9 mouse cellular contexts compared by ENCODE assay signal in the genomic region with DNA sequence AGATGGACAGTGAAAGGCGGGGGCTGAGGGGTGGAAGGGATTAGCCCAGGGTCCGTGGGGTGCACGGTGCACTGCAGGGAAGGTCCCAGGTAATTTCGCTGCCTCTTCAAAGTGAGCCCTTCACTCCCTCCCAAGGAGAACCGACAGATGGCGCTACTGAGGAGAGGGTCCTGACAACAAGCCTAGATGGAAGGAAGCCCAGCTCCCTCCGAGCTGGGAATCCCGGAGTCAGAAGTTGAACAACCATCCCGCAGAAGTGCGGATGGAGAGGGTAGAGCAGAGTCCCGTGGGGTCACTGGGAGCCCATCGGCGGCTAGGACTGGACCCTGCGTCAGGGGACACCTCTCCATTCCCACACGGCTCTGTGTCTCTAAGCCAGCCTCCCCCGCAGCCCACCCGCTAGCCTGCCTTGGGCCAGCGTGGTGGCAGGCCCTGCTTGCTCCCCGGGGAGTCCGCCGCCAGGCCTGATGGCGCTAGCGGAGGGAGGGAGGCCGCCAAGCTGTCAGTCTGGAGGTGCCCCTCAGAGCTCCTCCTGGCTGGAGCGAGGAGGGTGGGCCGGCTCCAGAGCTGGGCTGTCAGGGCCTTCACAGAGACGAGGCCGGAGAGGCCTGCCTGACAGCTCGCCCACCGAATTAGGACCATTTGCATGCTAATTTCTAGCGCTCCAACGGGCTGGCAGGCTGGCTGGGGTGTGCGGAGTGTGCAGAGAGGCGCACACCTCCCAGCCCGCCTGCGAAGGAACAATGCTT.
A peak's percentile ranks its signal among the peaks of the same experiment; 100 is the strongest.
DNase-seq lines count a peak whose midpoint lies in the region; ATAC-seq and TF ChIP-seq lines count a peak whose summit lies in the region.
"Had no signal": no experiment of that assay in that cellular context is flagged by ENCODE, and none has a peak within 500 bp of the region (broad histone marks: within the 10 kb centered on the region; RNA-seq: fewer than 3 reads in every experiment).

No protein-coding gene starts in this region.

- no peak for TF ChIP-seq POLR2A in testis, adult 2 months (IDR thresholded peaks at IDR 0.05; ENCODE audit: control insufficient read depth, low read depth, low read length)

- H3K27ac ChIP-seq in forebrain, embryonic 12.5 days: peak overlapping the region; percentile 93
- H3K27ac ChIP-seq in hindbrain, embryonic 16.5 days (ENCODE audit: low read depth, low read length): peak overlapping the region; percentile 74
- peak overlapping the region; percentile 89 for H3K27ac ChIP-seq in midbrain, embryonic 13.5 days
- no peak overlapping the region for H3K27ac ChIP-seq in testis, adult 2 months (ENCODE audit: control insufficient read depth, insufficient read depth, low read depth, low read length)

- peak; percentile 41 for DNase-seq in layer of hippocampus, adult 11-12 months (ENCODE audit: low spot score)
- DNase-seq in layer of hippocampus, adult 9-11 months: no peak
- peak; percentile 4 for DNase-seq in c-Kit-positive CD71-positive TER-119-negative erythroid progenitor cells, embryonic 14.5 days (ENCODE audit: low read depth)
- peak; percentile 87 for DNase-seq in left cerebral cortex, postnatal 4 days

- H3K4me3 ChIP-seq in forebrain, embryonic 12.5 days (replicated peaks): peak overlapping the region; percentile 40
- H3K4me3 ChIP-seq in hindbrain, embryonic 16.5 days (ENCODE audit: low read length): peak overlapping the region; percentile 37
- H3K4me3 ChIP-seq in midbrain, embryonic 13.5 days (replicated peaks): peak overlapping the region; percentile 40
- peak overlapping the region; percentile 38 for H3K4me3 ChIP-seq in testis, adult 2 months (ENCODE audit: control insufficient read depth, low read depth, low read length)

- H3K9ac ChIP-seq in forebrain, embryonic 12.5 days: peak overlapping the region; percentile 66
- H3K9ac ChIP-seq in hindbrain, embryonic 16.5 days (ENCODE audit: low read depth, low read length): peak overlapping the region; percentile 68
- H3K9ac ChIP-seq in midbrain, embryonic 13.5 days (replicated peaks): peak overlapping the region; percentile 66

- TF ChIP-seq CTCF in testis, adult 2 months (IDR thresholded peaks at IDR 0.05; ENCODE audit: control insufficient read depth, insufficient read depth, insufficient replicate concordance, low read depth, low read length): peak; percentile 76; the same call in 1 of the 2 replicates

- H3K36me3 ChIP-seq in forebrain, embryonic 12.5 days (replicated peaks): no peaks in the 10 kb centered on the region
- H3K36me3 ChIP-seq in hindbrain, embryonic 16.5 days (ENCODE audit: control insufficient read depth, insufficient read depth, low read length): no peaks in the 10 kb centered on the region
- H3K36me3 ChIP-seq in midbrain, embryonic 13.5 days: no peaks in the 10 kb centered on the region
- H3K36me3 ChIP-seq in testis, adult 2 months (ENCODE audit: control insufficient read depth, insufficient read depth, low read length): no peaks in the 10 kb centered on the region
- H3K36me3 ChIP-seq: G1E had no signal

- peaks cover 72% of the 10 kb centered on the region for H3K27me3 ChIP-seq in forebrain, embryonic 12.5 days
- no peaks in the 10 kb centered on the region; the same call in 1 of the 2 replicates for H3K27me3 ChIP-seq in hindbrain, embryonic 16.5 days (replicated peaks; ENCODE audit: control insufficient read depth, insufficient read depth, low read length)
- peaks cover 36% of the 10 kb centered on the region for H3K27me3 ChIP-seq in midbrain, embryonic 13.5 days
- H3K27me3 ChIP-seq in testis, adult 2 months (ENCODE audit: control insufficient read depth, insufficient read depth, low read length): no peaks in the 10 kb centered on the region

- H3K9me3 ChIP-seq in forebrain, embryonic 12.5 days: 0 out of 2 replicates have a peak, but pooled peaks cover 5% of the 10 kb centered on the region
- no peaks in the 10 kb centered on the region for H3K9me3 ChIP-seq in hindbrain, embryonic 16.5 days (ENCODE audit: control insufficient read depth, low read length)
- no peaks in the 10 kb centered on the region for H3K9me3 ChIP-seq in midbrain, embryonic 13.5 days
- H3K9me3 ChIP-seq: G1E had no signal

- 2% methylated on average over 36 of the region's 36 CpGs for WGBS in forebrain, embryonic 12.5 days
- WGBS in hindbrain, embryonic 16.5 days: 2% methylated on average over 34 of the region's 36 CpGs
- WGBS in midbrain, embryonic 13.5 days: 4% methylated on average over 36 of the region's 36 CpGs

- H3K4me1 ChIP-seq in forebrain, embryonic 12.5 days: peaks cover 35% of the 10 kb centered on the region
- H3K4me1 ChIP-seq in hindbrain, embryonic 16.5 days (ENCODE audit: control insufficient read depth, insufficient read depth, low read depth, low read length): peaks cover 16% of the 10 kb centered on the region
- H3K4me1 ChIP-seq in midbrain, embryonic 13.5 days (replicated peaks): peaks cover 31% of the 10 kb centered on the region
- H3K4me1 ChIP-seq in testis, adult 2 months (ENCODE audit: control insufficient read depth, insufficient read depth, low read length): no peaks in the 10 kb centered on the region; the same call in 1 of the 2 replicates

- peak overlapping the region; percentile 81 for H3K4me2 ChIP-seq in forebrain, embryonic 12.5 days
- peak overlapping the region; percentile 72 for H3K4me2 ChIP-seq in hindbrain, embryonic 16.5 days (ENCODE audit: low read length)
- peak overlapping the region; percentile 75 for H3K4me2 ChIP-seq in midbrain, embryonic 13.5 days (replicated peaks)

- intact Hi-C loops in left cerebral cortex, postnatal 4 days (cut with DNase I): no loop called here

- ATAC-seq in forebrain, embryonic 12.5 days (ENCODE audit: low FRiP score): peak; percentile 92
- ATAC-seq in hindbrain, embryonic 16.5 days: peak; percentile 89
- ATAC-seq in midbrain, embryonic 13.5 days: peak; percentile 95
